Comparison of ENCODE assay signal across 8 mouse cellular contexts in genomic region chr14:79106655-79107515, GRCm38 (mm10).
DNase-seq lines count a peak whose midpoint lies in the region; ATAC-seq lines count a peak whose summit lies in the region.

No protein-coding gene starts in this region.

- H3K4me2 ChIP-seq in hindbrain, embryonic 16.5 days (ENCODE audit: low read length): peak overlapping the region; percentile 41

- no peak overlapping the region for H3K4me3 ChIP-seq in hindbrain, embryonic 16.5 days (ENCODE audit: low read length)

- no peaks in the 10 kb centered on the region for H3K9me3 ChIP-seq in hindbrain, embryonic 16.5 days (ENCODE audit: control insufficient read depth, low read length)

- no peaks in the 10 kb centered on the region for H3K4me1 ChIP-seq in hindbrain, embryonic 16.5 days (ENCODE audit: control insufficient read depth, insufficient read depth, low read depth, low read length)

- peak; percentile 93 for ATAC-seq in hindbrain, embryonic 16.5 days

- 30% methylated on average over 14 of the region's 14 CpGs for WGBS in hindbrain, embryonic 16.5 days

- no peak overlapping the region for H3K27ac ChIP-seq in hindbrain, embryonic 16.5 days (ENCODE audit: low read depth, low read length)

- H3K27me3 ChIP-seq in hindbrain, embryonic 16.5 days (replicated peaks; ENCODE audit: control insufficient read depth, insufficient read depth, low read length): no peaks in the 10 kb centered on the region

- H3K9ac ChIP-seq in hindbrain, embryonic 16.5 days (ENCODE audit: low read depth, low read length): 0 out of 2 replicates have a peak overlapping the region, but pooled peaks have one; percentile 41

- peak; percentile 79 for DNase-seq in ZHBTc4 (ENCODE audit: low read depth, low spot score)
- DNase-seq in cerebellum, postnatal 36 days: peak; percentile 77 to 87
- peak; percentile 77 to 89 for DNase-seq in frontal cortex, postnatal 36 days (ENCODE audit: low spot score in 2 of 2)
- DNase-seq in layer of hippocampus, postnatal 36 days: peak; percentile 70 to 81
- peak; percentile 64 to 79 for DNase-seq in lung, postnatal 4 days
- DNase-seq in right cerebral cortex, adult 2 months (ENCODE audit: low spot score in 2 of 2): peak; percentile 87 to 88
- DNase-seq in urinary bladder, postnatal 4 days (ENCODE audit: low spot score in 2 of 2): peak; percentile 56 to 77

- no peaks in the 10 kb centered on the region for H3K36me3 ChIP-seq in hindbrain, embryonic 16.5 days (ENCODE audit: control insufficient read depth, insufficient read depth, low read length)
